Mouse (Mus musculus) layer of hippocampus, postnatal 14 days (tissue): Measurements from ENCODE around the gene Gna11. TPM values are rescaled to one million over a fixed set of nuclear protein-coding genes. Genes with fewer than 3 reads are reported as not detected.

Experiments used
- DNase-seq, 2 experiments: peaks; one replicate each; pipeline ENCODE4 v3.0.0; 2021 to 2022; ENCODE audit warnings: low spot score in 2 of 2, mixed read lengths in 1 of 2
- total RNA-seq, 2 experiments: library from RNA; stranded (reverse); gene quantifications; 2 replicates each; pipeline ENCODE4 v1.2.3; 2021

Gna11 gene
- total RNA-seq, 2 experiments from 2014 or later = 120 to 121 TPM

GRCm38 (mm10) chr10:81507095-81507494 lies 37.9 kb downstream of the Gna11 start:
- DNase-seq = no peak

GRCm38 (mm10) chr10:81505016-81505664 lies 39.9 kb downstream of the Gna11 start:
- no peak for DNase-seq

GRCm38 (mm10) chr10:81502658-81503057 lies 42.3 kb downstream of the Gna11 start:
- peak; percentile 89 to 90 for DNase-seq

GRCm38 (mm10) chr10:81501863-81502262 lies 43.1 kb downstream of the Gna11 start:
- DNase-seq = no peak

GRCm38 (mm10) chr10:81500032-81500431 lies 45.0 kb downstream of the Gna11 start, which contains the start of gene S1pr4:
S1pr4 (minus strand) TSS chr10:81500132.
- DNase-seq = no peak

- no peak for DNase-seq
These were observed 45.6 kb downstream of the Gna11 start for GRCm38 (mm10) chr10:81499250-81499901.

GRCm38 (mm10) chr10:81498316-81499249 lies 46.4 kb downstream of the Gna11 start:
- DNase-seq = peak in 1 of 2 experiments; percentile 13

GRCm38 (mm10) chr10:81497401-81498270 lies 47.4 kb downstream of the Gna11 start:
- DNase-seq = peak in 1 of 2 experiments; percentile 19

- peak in 1 of 2 experiments; percentile 12 for DNase-seq
These were observed 48.0 kb downstream of the Gna11 start for GRCm38 (mm10) chr10:81496969-81497368.

- DNase-seq = peak; percentile 97 to 99
These were observed 48.6 kb downstream of the Gna11 start, which contains the start of gene Ncln for GRCm38 (mm10) chr10:81496264-81496901. Ncln (minus strand) TSS chr10:81496392.

GRCm38 (mm10) chr10:81495616-81496263 lies 49.2 kb downstream of the Gna11 start:
- DNase-seq = no peak

GRCm38 (mm10) chr10:81495151-81495550 lies 49.8 kb downstream of the Gna11 start:
- no peak for DNase-seq

GRCm38 (mm10) chr10:81494260-81495041 lies 50.5 kb downstream of the Gna11 start:
- DNase-seq = no peak

GRCm38 (mm10) chr10:81493601-81494220 lies 51.3 kb downstream of the Gna11 start:
- DNase-seq = no peak

- DNase-seq = no peak
These were observed 52.3 kb downstream of the Gna11 start for GRCm38 (mm10) chr10:81492606-81493240.

- no peak for DNase-seq
These were observed 54.0 kb downstream of the Gna11 start for GRCm38 (mm10) chr10:81491018-81491417.

GRCm38 (mm10) chr10:81489941-81490340 lies 55.0 kb downstream of the Gna11 start:
- DNase-seq = no peak

GRCm38 (mm10) chr10:81488081-81488480 lies 56.9 kb downstream of the Gna11 start:
- DNase-seq = no peak
